Mouse (Mus musculus): Measurements from ENCODE around the gene Dedd2. TPM values are rescaled to one million over a fixed set of nuclear protein-coding genes. Genes with fewer than 3 reads are reported as not detected.

The Dedd2 gene
- polyA plus RNA-seq, 1 experiment, result not detected

- TF ChIP-seq POLR2A (IDR thresholded peaks at IDR 0.05; ENCODE audit: insufficient read depth, low read depth, low read length), result no peak
- no peak overlapping the region for H3K27ac ChIP-seq (ENCODE audit: insufficient read depth, low read depth, low read length)
- 82% methylated on average over 4 of the region's 4 CpGs for WGBS
- no peaks in the 10 kb centered on the region for H3K4me1 ChIP-seq (ENCODE audit: control insufficient read depth, insufficient read depth, low read length)
- H3K4me3 ChIP-seq (ENCODE audit: insufficient read depth, low read depth, low read length), result no peak overlapping the region
Observed at GRCm38 (mm10) chr7:25210482-25210881, 9.9 kb downstream of the Dedd2 start.

GRCm38 (mm10) chr7:25209161-25209622 lies 11.2 kb downstream of the Dedd2 start:
- 81% methylated on average over 3 of the region's 3 CpGs for WGBS
- no peaks in the 10 kb centered on the region for H3K4me1 ChIP-seq (ENCODE audit: control insufficient read depth, insufficient read depth, low read length)
- no peak overlapping the region for H3K4me3 ChIP-seq (ENCODE audit: insufficient read depth, low read depth, low read length)
- TF ChIP-seq CTCF (IDR thresholded peaks at IDR 0.05; ENCODE audit: insufficient read depth, low read depth, low read length) (no peak), POLR2A (IDR thresholded peaks at IDR 0.05; ENCODE audit: insufficient read depth, low read depth, low read length) (no peak)
- no peak overlapping the region for H3K27ac ChIP-seq (ENCODE audit: insufficient read depth, low read depth, low read length)

GRCm38 (mm10) chr7:25206094-25206830 lies 14.2 kb downstream of the Dedd2 start:
- Histone ChIP-seq H3K27ac (ENCODE audit: insufficient read depth, low read depth, low read length) (no peak overlapping the region), H3K4me1 (ENCODE audit: control insufficient read depth, insufficient read depth, low read length) (no peaks in the 10 kb centered on the region), H3K4me3 (ENCODE audit: insufficient read depth, low read depth, low read length) (no peak overlapping the region)
- WGBS, result 89% methylated on average over 16 of the region's 16 CpGs
- no peak for TF ChIP-seq CTCF (IDR thresholded peaks at IDR 0.05; ENCODE audit: insufficient read depth, low read depth, low read length)
- no peak for TF ChIP-seq POLR2A (IDR thresholded peaks at IDR 0.05; ENCODE audit: insufficient read depth, low read depth, low read length)

- TF ChIP-seq CTCF (IDR thresholded peaks at IDR 0.05; ENCODE audit: insufficient read depth, low read depth, low read length) (no peak), POLR2A (IDR thresholded peaks at IDR 0.05; ENCODE audit: insufficient read depth, low read depth, low read length) (no peak)
- Histone ChIP-seq H3K27ac (ENCODE audit: insufficient read depth, low read depth, low read length) (no peak overlapping the region), H3K4me1 (ENCODE audit: control insufficient read depth, insufficient read depth, low read length) (no peaks in the 10 kb centered on the region), H3K4me3 (ENCODE audit: insufficient read depth, low read depth, low read length) (no peak overlapping the region)
- WGBS, result 86% methylated on average over 16 of the region's 16 CpGs
Observed at GRCm38 (mm10) chr7:25205355-25206093, 14.9 kb downstream of the Dedd2 start.

- Histone ChIP-seq H3K27ac (ENCODE audit: insufficient read depth, low read depth, low read length) (no peak overlapping the region), H3K4me1 (ENCODE audit: control insufficient read depth, insufficient read depth, low read length) (no peaks in the 10 kb centered on the region), H3K4me3 (ENCODE audit: insufficient read depth, low read depth, low read length) (no peak overlapping the region)
- no peak for TF ChIP-seq CTCF (IDR thresholded peaks at IDR 0.05; ENCODE audit: insufficient read depth, low read depth, low read length)
- no peak for TF ChIP-seq POLR2A (IDR thresholded peaks at IDR 0.05; ENCODE audit: insufficient read depth, low read depth, low read length)
- 93% methylated on average over 20 of the region's 20 CpGs for WGBS
Observed at GRCm38 (mm10) chr7:25203624-25204023, 16.8 kb downstream of the Dedd2 start.

- 48% methylated on average over 10 of the region's 10 CpGs for WGBS
- no peaks in the 10 kb centered on the region for H3K4me1 ChIP-seq (ENCODE audit: control insufficient read depth, insufficient read depth, low read length)
- TF ChIP-seq POLR2A (IDR thresholded peaks at IDR 0.05; ENCODE audit: insufficient read depth, low read depth, low read length), result no peak
- TF ChIP-seq CTCF (IDR thresholded peaks at IDR 0.05; ENCODE audit: insufficient read depth, low read depth, low read length), result no peak
- no peak overlapping the region for H3K27ac ChIP-seq (ENCODE audit: insufficient read depth, low read depth, low read length)
- H3K4me3 ChIP-seq (ENCODE audit: insufficient read depth, low read depth, low read length), result no peak overlapping the region
Observed at GRCm38 (mm10) chr7:25197384-25198018, 22.9 kb downstream of the Dedd2 start.

GRCm38 (mm10) chr7:25196107-25196506 lies 24.3 kb downstream of the Dedd2 start:
- Histone ChIP-seq H3K4me1 (ENCODE audit: control insufficient read depth, insufficient read depth, low read length) (no peaks in the 10 kb centered on the region), H3K27ac (ENCODE audit: insufficient read depth, low read depth, low read length) (no peak overlapping the region), H3K4me3 (ENCODE audit: insufficient read depth, low read depth, low read length) (no peak overlapping the region)
- TF ChIP-seq CTCF (IDR thresholded peaks at IDR 0.05; ENCODE audit: insufficient read depth, low read depth, low read length) (no peak), POLR2A (IDR thresholded peaks at IDR 0.05; ENCODE audit: insufficient read depth, low read depth, low read length) (no peak)
- 85% methylated on average over 9 of the region's 9 CpGs for WGBS

GRCm38 (mm10) chr7:25195148-25195547 lies 25.3 kb downstream of the Dedd2 start:
- TF ChIP-seq POLR2A (IDR thresholded peaks at IDR 0.05; ENCODE audit: insufficient read depth, low read depth, low read length) (no peak), CTCF (IDR thresholded peaks at IDR 0.05; ENCODE audit: insufficient read depth, low read depth, low read length) (no peak)
- H3K4me3 ChIP-seq (ENCODE audit: insufficient read depth, low read depth, low read length), result no peak overlapping the region
- 70% methylated on average over 3 of the region's 3 CpGs for WGBS
- H3K27ac ChIP-seq (ENCODE audit: insufficient read depth, low read depth, low read length), result no peak overlapping the region
- H3K4me1 ChIP-seq (ENCODE audit: control insufficient read depth, insufficient read depth, low read length), result no peaks in the 10 kb centered on the region

GRCm38 (mm10) chr7:25192110-25192509 lies 28.3 kb downstream of the Dedd2 start:
- TF ChIP-seq CTCF (IDR thresholded peaks at IDR 0.05; ENCODE audit: insufficient read depth, low read depth, low read length) (no peak), POLR2A (IDR thresholded peaks at IDR 0.05; ENCODE audit: insufficient read depth, low read depth, low read length) (no peak)
- Histone ChIP-seq H3K4me3 (ENCODE audit: insufficient read depth, low read depth, low read length) (no peak overlapping the region), H3K27ac (ENCODE audit: insufficient read depth, low read depth, low read length) (no peak overlapping the region), H3K4me1 (ENCODE audit: control insufficient read depth, insufficient read depth, low read length) (0 out of 2 replicates have a peak, but pooled peaks cover 5% of the 10 kb centered on the region)
- WGBS, result 71% methylated on average over 8 of the region's 8 CpGs

Data from olfactory bulb, adult 2 months (tissue).